Mouse (Mus musculus) CH12.LX (cell line): Measurements from ENCODE around the gene Rplp1. TPM values are rescaled to one million over a fixed set of nuclear protein-coding genes. Genes with fewer than 3 reads are reported as not detected.

ENCODE experiments used
- DNase-seq: peaks from one replicate; pipeline ENCODE4 v3.0.0-alpha.2; 2013; ENCODE audit errors: extremely low read depth
- H3K27ac ChIP-seq: 2 replicates; pipeline ENCODE4 v1.5.1; 2012; ENCODE audit warnings: low read depth, mild to moderate bottlenecking, control low read depth, moderate library complexity; ENCODE audit not compliant: insufficient read depth
- H3K27me3 ChIP-seq: replicated peaks from 2 replicates; pipeline ENCODE3; 2012; ENCODE audit warnings: inconsistent platforms
- H3K36me3 ChIP-seq, 2 experiments: replicated peaks in 1 of 2; 2 replicates each; pipeline versions ENCODE3 to v1.6.1; 2012; ENCODE audit warnings: inconsistent platforms in 1 of 2, low read length in 1 of 2, mild to moderate bottlenecking in 1 of 2, mixed read lengths in 1 of 2, moderate library complexity in 1 of 2; ENCODE audit not compliant: control insufficient read depth in 1 of 2, insufficient read depth in 1 of 2
- H3K4me1 ChIP-seq, 2 experiments: 2 replicates each; pipeline ENCODE4 v1.6.1; 2012; ENCODE audit warnings: inconsistent platforms in 1 of 2, moderate library complexity in 1 of 2; ENCODE audit not compliant: insufficient read depth in 2 of 2, control insufficient read depth in 1 of 2
- H3K4me2 ChIP-seq: 2 replicates; pipeline ENCODE4 v1.6.1; 2012; ENCODE audit warnings: low read depth, mild to moderate bottlenecking, control low read depth; ENCODE audit not compliant: poor library complexity, insufficient read depth, severe bottlenecking
- H3K4me3 ChIP-seq, 3 experiments: fragments of 150-350 bp in 1 of 3; sonication (generic) in 1 of 3; replicated peaks in 1 of 3; 2 replicates each; pipeline versions ENCODE3 to v1.5.1; 2011 to 2012; ENCODE audit warnings: low read depth in 2 of 3, low read length in 2 of 3, mild to moderate bottlenecking in 2 of 3, moderate library complexity in 2 of 3, control low read depth in 1 of 3, improper control_type of control experiment in 1 of 3, inconsistent platforms in 1 of 3, mixed read lengths in 1 of 3; ENCODE audit not compliant: poor library complexity in 1 of 3
- H3K79me2 ChIP-seq: replicated peaks from 2 replicates; pipeline ENCODE4 v1.6.1; 2012; ENCODE audit warnings: mild to moderate bottlenecking, moderate library complexity; ENCODE audit not compliant: control insufficient read depth, poor library complexity, insufficient read depth, severe bottlenecking; ENCODE audit errors: extremely low read depth
- H3K9ac ChIP-seq: 2 replicates; pipeline ENCODE4 v1.6.1; 2012; ENCODE audit warnings: low read depth, mild to moderate bottlenecking, control low read depth, moderate library complexity; ENCODE audit not compliant: insufficient read depth
- H3K9me3 ChIP-seq: replicated peaks from 2 replicates; pipeline ENCODE3; 2012; ENCODE audit warnings: low read length, inconsistent platforms, mixed read lengths
- BHLHE40 ChIP-seq: IDR thresholded peaks from 2 replicates; pipeline ENCODE4 v1.6.1; 2011; ENCODE audit warnings: mild to moderate bottlenecking, low read depth, low read length, improper control_type of control experiment
- CHD1 ChIP-seq: IDR thresholded peaks from 2 replicates; pipeline ENCODE4 v1.6.1; 2012; ENCODE audit warnings: low read depth, low read length, improper control_type of control experiment, inconsistent platforms
- CHD2 ChIP-seq: IDR thresholded peaks from 2 replicates; pipeline ENCODE4 v1.6.1; 2011; ENCODE audit warnings: low read length, improper control_type of control experiment
- CTCF ChIP-seq, 2 experiments: IDR thresholded peaks in 1 of 2; conservative IDR thresholded peaks in 1 of 2; 2 replicates each; pipeline ENCODE4 v1.5.1; 2011 to 2012; ENCODE audit warnings: low read depth in 2 of 2, low read length in 2 of 2, improper control_type of control experiment in 1 of 2, inconsistent platforms in 1 of 2, mild to moderate bottlenecking in 1 of 2, moderate library complexity in 1 of 2
- E2F4 ChIP-seq: IDR thresholded peaks from 2 replicates; pipeline ENCODE4 v1.6.1; 2011; ENCODE audit warnings: low read depth, low read length, improper control_type of control experiment; ENCODE audit not compliant: insufficient replicate concordance
- ELF1 ChIP-seq: IDR thresholded peaks from 2 replicates; pipeline ENCODE4 v1.6.1; 2014; ENCODE audit warnings: low read depth, mild to moderate bottlenecking, inconsistent platforms, low read length, improper control_type of control experiment
- EP300 ChIP-seq: IDR thresholded peaks from 2 replicates; pipeline ENCODE4 v1.6.1; 2011; ENCODE audit warnings: low read length, improper control_type of control experiment
- ETS1 ChIP-seq: conservative IDR thresholded peaks from 2 replicates; pipeline ENCODE4 v1.6.1; 2012; ENCODE audit warnings: low read depth, mild to moderate bottlenecking, inconsistent platforms, low read length, improper control_type of control experiment, moderate library complexity
- GABPA ChIP-seq: IDR thresholded peaks from 2 replicates; pipeline ENCODE4 v1.6.1; 2012; ENCODE audit warnings: low read depth, low read length, improper control_type of control experiment, inconsistent platforms; ENCODE audit not compliant: insufficient replicate concordance
- HCFC1 ChIP-seq: IDR thresholded peaks from 2 replicates; pipeline ENCODE4 v1.6.1; 2012; ENCODE audit warnings: low read depth, mild to moderate bottlenecking, inconsistent platforms, low read length, improper control_type of control experiment
- IRF4 ChIP-seq: IDR thresholded peaks from 2 replicates; pipeline ENCODE4 v1.6.1; 2014; ENCODE audit warnings: low read depth, mild to moderate bottlenecking, inconsistent platforms, low read length, improper control_type of control experiment
- JUN ChIP-seq: IDR thresholded peaks from 2 replicates; pipeline ENCODE4 v1.6.1; 2011; ENCODE audit warnings: low read depth, mild to moderate bottlenecking, low read length, improper control_type of control experiment, moderate library complexity; ENCODE audit not compliant: insufficient read depth
- JUND ChIP-seq: conservative IDR thresholded peaks from 2 replicates; pipeline ENCODE4 v1.6.1; 2011; ENCODE audit warnings: low read depth, low read length, improper control_type of control experiment
- KAT2A ChIP-seq: IDR thresholded peaks from 2 replicates; pipeline ENCODE4 v1.6.1; 2012; ENCODE audit warnings: low read length, improper control_type of control experiment, inconsistent platforms; ENCODE audit not compliant: insufficient replicate concordance
- MAFK ChIP-seq: IDR thresholded peaks from 2 replicates; pipeline ENCODE4 v1.6.1; 2011; ENCODE audit warnings: low read length, improper control_type of control experiment; ENCODE audit not compliant: insufficient replicate concordance
- MAX ChIP-seq: IDR thresholded peaks from 2 replicates; pipeline ENCODE4 v1.6.1; 2011; ENCODE audit warnings: low read length, improper control_type of control experiment
- MAZ ChIP-seq: IDR thresholded peaks from 2 replicates; pipeline ENCODE4 v1.6.1; 2012; ENCODE audit warnings: low read depth, mild to moderate bottlenecking, inconsistent platforms, low read length, improper control_type of control experiment, moderate library complexity
- MEF2A ChIP-seq: IDR thresholded peaks from 2 replicates; pipeline ENCODE4 v1.6.1; 2014; ENCODE audit warnings: low read depth, mild to moderate bottlenecking, inconsistent platforms, low read length, improper control_type of control experiment, borderline replicate concordance
- MXI1 ChIP-seq: IDR thresholded peaks from 2 replicates; pipeline ENCODE4 v1.6.1; 2011; ENCODE audit warnings: mild to moderate bottlenecking, low read depth, low read length, improper control_type of control experiment
- MYC ChIP-seq: IDR thresholded peaks from 2 replicates; pipeline ENCODE4 v1.6.1; 2011; ENCODE audit warnings: low read depth, mild to moderate bottlenecking, improper control_type of control experiment, low read length
- NELFE ChIP-seq: IDR thresholded peaks from 2 replicates; pipeline ENCODE4 v1.6.1; 2011; ENCODE audit warnings: low read depth, low read length, improper control_type of control experiment
- NRF1 ChIP-seq: IDR thresholded peaks from 2 replicates; pipeline ENCODE4 v1.6.1; 2014; ENCODE audit warnings: low read depth, mild to moderate bottlenecking, inconsistent platforms, low read length, improper control_type of control experiment, moderate library complexity
- POLR2A ChIP-seq: IDR thresholded peaks from 2 replicates; pipeline ENCODE4 v1.6.1; 2011; ENCODE audit warnings: low read depth, mild to moderate bottlenecking, improper control_type of control experiment, low read length
- POLR2AphosphoS2 ChIP-seq: IDR thresholded peaks from 2 replicates; pipeline ENCODE4 v1.6.1; 2011; ENCODE audit warnings: low read depth, low read length, improper control_type of control experiment
- RAD21 ChIP-seq: IDR thresholded peaks from 2 replicates; pipeline ENCODE4 v1.6.1; 2011; ENCODE audit warnings: low read depth, mild to moderate bottlenecking, low read length, improper control_type of control experiment, moderate library complexity
- RCOR1 ChIP-seq: conservative IDR thresholded peaks from 2 replicates; pipeline ENCODE4 v1.6.1; 2012; ENCODE audit warnings: low read depth, mild to moderate bottlenecking, inconsistent platforms, low read length, improper control_type of control experiment
- SIN3A ChIP-seq: IDR thresholded peaks from 2 replicates; pipeline ENCODE4 v1.6.1; 2012; ENCODE audit warnings: low read length, improper control_type of control experiment, inconsistent platforms
- SMC3 ChIP-seq: IDR thresholded peaks from 2 replicates; pipeline ENCODE4 v1.6.1; 2011; ENCODE audit warnings: low read depth, low read length, improper control_type of control experiment
- TBP ChIP-seq: conservative IDR thresholded peaks from 2 replicates; pipeline ENCODE4 v1.6.1; 2011; ENCODE audit warnings: low read depth, low read length, improper control_type of control experiment
- TCF12 ChIP-seq: IDR thresholded peaks from 2 replicates; pipeline ENCODE4 v1.6.1; 2014; ENCODE audit warnings: low read depth, mild to moderate bottlenecking, inconsistent platforms, low read length, improper control_type of control experiment
- UBTF ChIP-seq: IDR thresholded peaks from 2 replicates; pipeline ENCODE4 v1.6.1; 2012; ENCODE audit warnings: low read depth, mild to moderate bottlenecking, inconsistent platforms, low read length, improper control_type of control experiment, moderate library complexity
- USF1 ChIP-seq: IDR thresholded peaks from 2 replicates; pipeline ENCODE4 v1.6.1; 2014; ENCODE audit warnings: low read depth, mild to moderate bottlenecking, inconsistent platforms, low read length, improper control_type of control experiment
- USF2 ChIP-seq: conservative IDR thresholded peaks from 2 replicates; pipeline ENCODE4 v1.6.1; 2011; ENCODE audit warnings: low read depth, low read length, improper control_type of control experiment
- ZC3H11A ChIP-seq: IDR thresholded peaks from 2 replicates; pipeline ENCODE4 v1.6.1; 2012; ENCODE audit warnings: low read depth, mild to moderate bottlenecking, inconsistent platforms, low read length, improper control_type of control experiment
- ZKSCAN1 ChIP-seq: IDR thresholded peaks from 2 replicates; pipeline ENCODE4 v1.6.1; 2012; ENCODE audit warnings: low read depth, inconsistent platforms, low read length, improper control_type of control experiment, borderline replicate concordance
- ZMIZ1 ChIP-seq: IDR thresholded peaks from 2 replicates; pipeline ENCODE4 v1.6.1; 2012; ENCODE audit warnings: low read depth, mild to moderate bottlenecking, inconsistent platforms, low read length, improper control_type of control experiment
- ZNF384 ChIP-seq: IDR thresholded peaks from 2 replicates; pipeline ENCODE4 v1.6.1; 2012; ENCODE audit warnings: low read depth, low read length, improper control_type of control experiment, inconsistent platforms
- dilution Hi-C: fragments of 300-500 bp; cut with MboI; formaldehyde crosslinking; loops from 2 replicates; pipeline ENCODE4 v1.14.3; 2020; ENCODE audit warnings: low sequenced_read_pairs; ENCODE audit not compliant: extremely low pct_unique_long_range_greater_than_20kb, extremely low pct_ligation_motif_present
- in situ Hi-C: fragments of 300-500 bp; cut with MboI; formaldehyde crosslinking; loops from 3 replicates; pipeline ENCODE4 v1.14.3; 2019; ENCODE audit warnings: low sequenced_read_pairs, low pct_ligation_motif_present, low pct_unique_long_range_greater_than_20kb, mixed read lengths
- polyA plus RNA-seq: library from polyadenylated mRNA; unstranded; fragments of >175 nt; gene quantifications from 2 replicates; pipeline ENCODE4 v1.2.1, GENCODE M21; 2012; ENCODE audit warnings: low read depth; ENCODE audit not compliant: insufficient read length
- total RNA-seq, 2 experiments: library from RNA; depleted of rRNA; stranded (reverse); fragments of 300-350 nt in 1 of 2; fragments of >200 nt in 1 of 2; gene quantifications; 2 replicates each; pipeline ENCODE4 v1.2.3; 2012 to 2014

Gene Rplp1
- 12,233 and 13,782 TPM in 2 replicates for total RNA-seq (2012; rRNA removed)
- 6,472 and 7,835 TPM in 2 replicates for total RNA-seq (2014; rRNA removed)
- 4,797 and 6,276 TPM in 2 replicates for polyA plus RNA-seq

DNA sequence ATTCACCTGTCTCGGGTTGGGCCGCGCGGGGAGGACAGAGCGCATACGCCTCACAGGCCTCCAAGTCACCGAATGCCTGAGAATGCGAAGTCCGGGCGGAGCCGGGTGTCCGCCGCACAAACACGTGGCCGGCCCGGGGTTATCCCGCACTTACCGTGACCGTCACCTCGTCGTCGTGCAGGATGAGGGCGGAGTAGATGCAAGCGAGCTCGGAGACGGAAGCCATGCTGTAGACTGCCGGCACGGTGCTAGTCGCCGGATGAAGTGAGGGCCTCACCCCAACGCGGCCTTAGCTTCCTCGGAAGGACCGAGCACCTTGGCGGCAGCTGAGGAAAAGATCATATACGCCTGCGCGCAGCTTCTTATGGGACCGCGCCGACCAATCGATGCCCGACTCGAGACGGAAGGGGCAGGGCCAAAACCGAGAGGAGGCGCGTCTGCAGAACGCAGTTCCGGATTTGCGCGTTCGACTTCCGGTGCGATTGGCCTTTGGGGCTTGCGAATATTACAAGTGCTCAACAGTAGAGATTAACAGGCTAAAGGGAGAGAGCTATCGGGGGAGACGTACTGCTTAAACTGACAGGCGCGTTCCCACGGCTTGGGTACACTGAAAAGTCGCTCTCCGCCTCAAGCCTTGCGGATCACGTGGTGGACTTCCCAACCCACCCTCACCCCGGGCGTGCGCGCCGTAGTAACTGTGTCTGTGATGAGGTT, at the start of gene Rplp1:
Gene Rplp1 (minus strand): TSS at position 340 of the 714 bp plus-strand sequence.
- H3K9ac ChIP-seq = peak within 1 kb of the TSS; percentile 94
- H3K4me1 ChIP-seq = peaks cover 7 to 27% of the 10 kb centered on the region in 2 experiments; a peak in 3 of 4 replicates
- in situ Hi-C loops = no loop called here
- no peaks in the 10 kb centered on the region for H3K9me3 ChIP-seq
- peak; percentile 98 for DNase-seq
- dilution Hi-C loops = no loop called here
- peak within 1 kb of the TSS; percentile 74 to 95 (median 87) for H3K4me3 ChIP-seq
- H3K79me2 ChIP-seq = peaks cover 10% of the 10 kb centered on the region
- TF ChIP-seq USF2 (peak; percentile 49), E2F4 (0 out of 2 replicates have a peak, but pooled peaks have one; percentile 38), JUND (no peak; the same call in 1 of the 2 replicates), MXI1 (peak; percentile 88), IRF4 (peak; percentile 35; the same call in 1 of the 2 replicates), MEF2A (peak; percentile 40), CHD2 (peak; percentile 62; the same call in 1 of the 2 replicates), CTCF (conservative IDR thresholded peaks at IDR 0.05 in 1 of 2, IDR thresholded peaks at IDR 0.05 in 1 of 2; ENCODE audit: low read depth in 2 of 2, low read length in 2 of 2) (no peak), TBP (peak; percentile 97), ZNF384 (no peak), ZMIZ1 (peak; percentile 96), KAT2A (peak; percentile 87; the same call in 1 of the 2 replicates), MYC (peak; percentile 93), SMC3 (no peak), JUN (no peak), ETS1 (no peak), ZKSCAN1 (no peak), POLR2AphosphoS2 (peak; percentile 90), TCF12 (peak; percentile 93), USF1 (peak; percentile 70), ZC3H11A (no peak), RAD21 (no peak), GABPA (no peak; the same call in 1 of the 2 replicates), HCFC1 (peak; percentile 87), BHLHE40 (peak; percentile 30; the same call in 1 of the 2 replicates), MAFK (no peak), RCOR1 (peak; percentile 51; the same call in 1 of the 2 replicates), SIN3A (peak; percentile 76), CHD1 (no peak), POLR2A (peak; percentile 99), NELFE (peak; percentile 98), ELF1 (peak; percentile 95), MAX (peak; percentile 68), EP300 (no peak), UBTF (peak; percentile 69; the same call in 1 of the 2 replicates), MAZ (0 out of 2 replicates have a peak, but pooled peaks have one; percentile 34), NRF1 (peak; percentile 81)
- no peaks in the 10 kb centered on the region for H3K27me3 ChIP-seq
- peak within 1 kb of the TSS; percentile 93 for H3K27ac ChIP-seq
- peaks cover 51 to 72% of the 10 kb centered on the region in 2 experiments for H3K36me3 ChIP-seq
- H3K4me2 ChIP-seq = peak within 1 kb of the TSS; percentile 77
